Mouse (Mus musculus) midbrain, embryonic 16.5 days (tissue): ENCODE measurements around the gene Klhl7. TPM values are rescaled to one million over a fixed set of nuclear protein-coding genes. Genes with fewer than 3 reads are reported as not detected.

Experiments
- polyA plus RNA-seq: library from polyadenylated mRNA; unstranded; fragments of >200 nt; fragmentation: Nextera tagmentation; extraction: Ambion mirVana; gene quantifications from 2 replicates; pipeline ENCODE4 v1.2.1, GENCODE M21; 2015

The Klhl7 gene
- polyA plus RNA-seq, 1 experiment from 2014 or later, result 164 TPM

Other genes with a start within 250 kb of the Klhl7 start
- gene Fam126a, start 69.9 kb upstream of the Klhl7 start, polyA plus RNA-seq, result 29.8 and 32.0 TPM in 2 replicates
- gene Nupl2, start 64.4 kb downstream of the Klhl7 start, polyA plus RNA-seq, result 14.3 and 15.2 TPM in 2 replicates